Mouse (Mus musculus) liver, embryonic 11.5 days (tissue): Measurements from ENCODE around the gene Eif4e. TPM values are rescaled to one million over a fixed set of nuclear protein-coding genes. Genes with fewer than 3 reads are reported as not detected.

ENCODE experiments used
- microRNA counts: library from miRNA; unstranded; fragments of <30 nt; microRNA quantifications from one replicate; lab custom pipeline; 2015
- microRNA-seq: library from miRNA; unstranded; fragments of <30 nt; microRNA quantifications from one replicate; pipeline ENCODE4, GENCODE M21; 2017; ENCODE audit warnings: borderline number of aligned reads
- polyA plus RNA-seq: library from polyadenylated mRNA; unstranded; fragments of >200 nt; fragmentation: Nextera tagmentation; extraction: Ambion mirVana; gene quantifications from 2 replicates; pipeline ENCODE4 v1.2.1, GENCODE M21; 2014

Eif4e gene
- polyA plus RNA-seq, 1 experiment from 2014 or later: 442 TPM

MicroRNAs within 50 kb of the gene (microRNA counts, 519-probe panel; counts per million panel counts)
- microRNA mmu-miR-1956 (lab: Ali Mortazavi, UCI): not detected

Small RNA genes lying within 50 kb of the gene (microRNA-seq; reads per million reads assigned to microRNA genes)
- gene Mir1956: not detected

Other genes with a start within 250 kb of the Eif4e start
- gene Adh6a, start 212.9 kb upstream of the Eif4e start, polyA plus RNA-seq: not detected in 2 replicates
- gene Adh6b, start 184.4 kb upstream of the Eif4e start, polyA plus RNA-seq: 0.89 and 0.90 TPM in 2 replicates
- gene Adh4, start 110.7 kb upstream of the Eif4e start, polyA plus RNA-seq: not detected in 2 replicates
- gene Adh5, start 83.1 kb upstream of the Eif4e start, polyA plus RNA-seq: 176 and 184 TPM in 2 replicates
- 51.8 and 54.1 TPM in 2 replicates for gene Metap1, start 36.7 kb upstream of the Eif4e start, polyA plus RNA-seq
- 12.5 and 13.3 TPM in 2 replicates for gene Tspan5, start 216.0 kb downstream of the Eif4e start, polyA plus RNA-seq